Comparison of ENCODE assay signal across 19 mouse cellular contexts in genomic region chr2:38168606-38169005, GRCm38 (mm10).
DNase-seq lines count a peak whose midpoint lies in the region; ATAC-seq and TF ChIP-seq lines count a peak whose summit lies in the region.
"Had no signal": no experiment of that assay in that cellular context is flagged by ENCODE, and none has a peak within 500 bp of the region (broad histone marks: within the 10 kb centered on the region; RNA-seq: fewer than 3 reads in every experiment).

No protein-coding gene starts in this region.

- intact Hi-C loops in gastrocnemius, adult 2 months (cut with DNase I): no loop called here

- WGBS in lung, postnatal 0 days: 62% methylated on average over 3 of the region's 3 CpGs

- no peaks in the 10 kb centered on the region for H3K4me1 ChIP-seq in lung, postnatal 0 days (ENCODE audit: insufficient read depth, low read depth, low read length)
- H3K4me1 ChIP-seq: embryonic facial prominence, embryonic 10.5 days; heart, embryonic 10.5 days; heart, embryonic 15.5 days; hindbrain, embryonic 13.5 days had no signal

- no peak overlapping the region for H3K4me3 ChIP-seq in gastrocnemius, adult 2 months
- H3K4me3 ChIP-seq in lung, postnatal 0 days (ENCODE audit: low read depth, low read length): no peak overlapping the region
- H3K4me3 ChIP-seq: embryonic facial prominence, embryonic 10.5 days; heart, embryonic 10.5 days; heart, embryonic 15.5 days; hindbrain, embryonic 13.5 days had no signal

- H3K27me3 ChIP-seq in lung, postnatal 0 days (replicated peaks; ENCODE audit: insufficient read depth, low read length): no peaks in the 10 kb centered on the region
- H3K27me3 ChIP-seq: heart, embryonic 15.5 days; hindbrain, embryonic 13.5 days had no signal

- H3K4me2 ChIP-seq in lung, postnatal 0 days (replicated peaks; ENCODE audit: low read depth, low read length): no peak overlapping the region
- H3K4me2 ChIP-seq: heart, embryonic 15.5 days; hindbrain, embryonic 13.5 days had no signal

- peak; percentile 90 for ATAC-seq in lung, postnatal 0 days
- ATAC-seq: activated CD4-positive, CD25-positive, alpha-beta regulatory T cell, adult 4 months; forebrain, embryonic 14.5 days; hindbrain, postnatal 0 days had no signal

- no peak for DNase-seq in gastrocnemius, adult 2 months
- DNase-seq in gastrocnemius, adult 8-10 months (ENCODE audit: low spot score in 2 of 2): no peak
- DNase-seq in lung, postnatal 0 days (ENCODE audit: low spot score): peak; percentile 83
- DNase-seq in lung, postnatal 10 days: no peak
- DNase-seq in lung, postnatal 36 days: peak; percentile 51
- DNase-seq in frontal cortex, postnatal 10 days (ENCODE audit: low spot score in 2 of 2): no peak
- DNase-seq in T-cell, adult 2 months (ENCODE audit: low spot score): no peak
- DNase-seq: adrenal gland, postnatal 25 days; cerebellum, postnatal 10 days; gastrocnemius, postnatal 25 days; heart, adult 18-20 months; heart, postnatal 14 days had no signal

- H3K9ac ChIP-seq in lung, postnatal 0 days (replicated peaks; ENCODE audit: low read depth): no peak overlapping the region
- H3K9ac ChIP-seq: heart, embryonic 15.5 days; hindbrain, embryonic 13.5 days had no signal

- H3K27ac ChIP-seq in gastrocnemius, adult 2 months: peak overlapping the region; percentile 20; the same call in 1 of the 2 replicates
- no peak overlapping the region for H3K27ac ChIP-seq in lung, postnatal 0 days (ENCODE audit: low read length)
- H3K27ac ChIP-seq: embryonic facial prominence, embryonic 10.5 days; heart, embryonic 10.5 days; heart, embryonic 15.5 days; hindbrain, embryonic 13.5 days; hindbrain, postnatal 0 days had no signal

- H3K9me3 ChIP-seq in lung, postnatal 0 days (ENCODE audit: low read length): no peaks in the 10 kb centered on the region
- H3K9me3 ChIP-seq: embryonic facial prominence, embryonic 10.5 days; heart, embryonic 10.5 days; heart, embryonic 15.5 days; hindbrain, embryonic 13.5 days had no signal

- no peaks in the 10 kb centered on the region for H3K36me3 ChIP-seq in lung, postnatal 0 days (ENCODE audit: insufficient read depth, low read length)
- H3K36me3 ChIP-seq: embryonic facial prominence, embryonic 10.5 days; heart, embryonic 10.5 days; heart, embryonic 15.5 days; hindbrain, embryonic 13.5 days had no signal

- TF ChIP-seq EP300 in lung, postnatal 0 days (IDR thresholded peaks at IDR 0.05): peak; percentile 72

- TF ChIP-seq CTCF in gastrocnemius, adult 2 months (IDR thresholded peaks at IDR 0.05): no peak
- TF ChIP-seq CTCF in lung, postnatal 0 days (IDR thresholded peaks at IDR 0.05): no peak

Comparison
In these comparisons a context has a peak if more than half of its experiments do, and no peak if none do; other contexts are left out.
1. DNase-seq: peak in lung, postnatal 0 days (single experiment) and lung, postnatal 36 days (single experiment); none in gastrocnemius, adult 2 months (single experiment), gastrocnemius, adult 8-10 months (0 of 2), lung, postnatal 10 days (single experiment), frontal cortex, postnatal 10 days (0 of 2) and T-cell, adult 2 months (single experiment).